Mouse (Mus musculus): Measurements from ENCODE around the gene Gm17428.

- TF ChIP-seq POLR2A (IDR thresholded peaks at IDR 0.05; ENCODE audit: extremely low read depth, insufficient read depth, low read length) (no peak), CTCF (IDR thresholded peaks at IDR 0.05; ENCODE audit: extremely low read depth, insufficient read depth, low read length) (no peak)
Measured at GRCm38 (mm10) chr14:54948781-54949180, 28.0 kb upstream of the Gm17428 start.

Data from cortical plate, adult 2 months (tissue).